Mouse (Mus musculus): ENCODE results near the gene Calm2. TPM values are rescaled to one million over a fixed set of nuclear protein-coding genes. Genes with fewer than 3 reads are reported as not detected.

Calm2 gene
- polyA plus RNA-seq, 1 experiment from 2014 or later: 3,386 TPM

DNA sequence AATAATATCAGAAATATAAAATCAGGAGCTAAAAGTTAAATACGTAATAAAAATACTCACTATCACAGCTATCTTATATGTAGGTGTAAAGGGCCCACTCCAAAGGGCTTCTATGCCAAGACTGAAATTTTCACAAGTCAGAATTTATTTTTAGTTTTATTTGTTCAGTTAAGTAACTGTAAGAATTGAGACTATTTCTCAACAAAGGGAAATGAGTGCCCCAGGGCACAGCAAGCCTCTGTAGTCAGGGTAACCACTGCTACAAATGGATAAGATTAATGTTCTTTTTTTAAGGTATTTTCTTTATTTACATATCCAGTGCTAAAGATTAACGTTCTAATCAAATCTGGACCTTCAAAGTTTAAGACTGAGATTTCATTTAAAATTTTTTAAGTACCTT lies 7.3 kb downstream of the Calm2 start:
- Histone ChIP-seq H3K4me1 (peaks cover 51% of the 10 kb centered on the region), H3K4me2 (no peak overlapping the region), H3K9me3 (replicated peaks) (no peaks in the 10 kb centered on the region), H3K9ac (replicated peaks) (no peak overlapping the region), H3K4me3 (replicated peaks) (no peak overlapping the region), H3K36me3 (peaks cover 14% of the 10 kb centered on the region), H3K27ac (replicated peaks) (no peak overlapping the region), H3K27me3 (replicated peaks) (no peaks in the 10 kb centered on the region)
- no peak for ATAC-seq (ENCODE audit: low FRiP score)
- WGBS: 85% methylated on average over 2 of the region's 2 CpGs

DNA sequence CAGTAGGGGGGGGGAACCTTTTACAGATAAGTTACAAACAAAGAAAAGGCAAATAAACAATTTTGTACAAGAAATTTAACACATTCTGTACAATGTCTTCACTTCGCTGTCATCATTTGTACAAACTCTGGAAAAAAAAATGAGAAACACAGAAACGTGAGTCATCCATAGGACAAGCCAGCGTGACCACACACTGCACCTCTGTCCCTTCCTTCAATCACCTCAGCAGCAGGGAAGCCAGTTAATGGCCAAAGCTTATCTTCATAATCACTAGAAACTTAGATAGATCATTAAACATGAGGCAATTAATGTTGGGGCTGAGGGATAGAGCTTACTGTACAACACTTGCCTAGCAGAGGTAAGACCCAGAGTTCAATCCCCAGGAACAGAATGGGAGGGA lies 12.8 kb downstream of the Calm2 start:
- no peaks in the 10 kb centered on the region for H3K27me3 ChIP-seq (replicated peaks)
- H3K27ac ChIP-seq (replicated peaks): no peak overlapping the region
- H3K4me2 ChIP-seq: no peak overlapping the region
- no peak overlapping the region for H3K9ac ChIP-seq (replicated peaks)
- H3K4me1 ChIP-seq: peaks cover 11% of the 10 kb centered on the region
- H3K9me3 ChIP-seq (replicated peaks): no peaks in the 10 kb centered on the region
- ATAC-seq (ENCODE audit: low FRiP score): no peak
- no peak overlapping the region for H3K4me3 ChIP-seq (replicated peaks)
- peaks cover 51% of the 10 kb centered on the region for H3K36me3 ChIP-seq
- WGBS: 82% methylated on average over 3 of the region's 3 CpGs

DNA sequence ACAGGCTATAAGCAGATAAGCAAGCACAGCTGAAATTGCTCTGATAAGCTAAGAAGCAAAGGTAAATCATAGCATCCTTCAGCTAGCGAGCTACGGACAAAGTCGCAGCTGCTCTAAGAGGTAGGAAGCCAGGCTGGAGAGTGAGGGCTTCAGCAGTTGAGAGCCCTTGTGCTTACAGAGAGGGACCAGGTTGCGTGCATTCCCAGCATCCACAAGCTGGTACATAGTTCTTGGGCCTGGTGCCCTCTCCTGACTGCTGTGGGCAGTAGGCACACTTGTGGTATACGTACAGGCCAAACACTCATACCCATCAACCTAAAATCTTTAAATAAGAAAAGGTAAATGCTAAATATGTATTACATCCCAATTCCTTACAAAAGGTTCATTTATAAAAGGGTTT lies 14.0 kb downstream of the Calm2 start:
- WGBS: 94% methylated on average over 5 of the region's 5 CpGs
- Histone ChIP-seq H3K9ac (replicated peaks) (no peak overlapping the region), H3K4me2 (no peak overlapping the region), H3K36me3 (peaks cover 54% of the 10 kb centered on the region), H3K4me1 (peaks cover 6% of the 10 kb centered on the region), H3K4me3 (replicated peaks) (no peak overlapping the region), H3K27me3 (replicated peaks) (no peaks in the 10 kb centered on the region), H3K27ac (replicated peaks) (no peak overlapping the region), H3K9me3 (replicated peaks) (no peaks in the 10 kb centered on the region)
- no peak for ATAC-seq (ENCODE audit: low FRiP score)

DNA sequence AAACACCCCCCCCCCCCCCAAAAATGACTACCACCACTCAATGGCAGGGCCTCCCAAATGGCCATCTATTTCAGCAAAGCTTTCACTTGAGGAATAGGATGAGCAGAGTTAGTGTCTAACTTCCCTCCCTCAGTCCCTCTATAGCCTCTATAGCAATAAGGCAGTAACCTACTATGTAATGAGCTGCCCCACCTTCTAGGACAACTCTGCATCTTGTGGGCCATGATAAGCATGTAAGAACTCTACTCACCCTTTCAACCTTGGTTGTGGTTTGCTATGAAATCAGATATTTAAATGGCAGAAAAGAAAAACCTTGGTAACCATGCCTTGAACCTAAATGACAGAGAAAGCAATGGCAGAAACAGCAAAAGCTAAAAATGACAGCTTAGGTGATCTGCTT lies 14.4 kb downstream of the Calm2 start:
- Histone ChIP-seq H3K4me1 (peaks cover 2% of the 10 kb centered on the region; the same call in 1 of the 2 replicates), H3K36me3 (peaks cover 58% of the 10 kb centered on the region), H3K27ac (replicated peaks) (no peak overlapping the region), H3K27me3 (replicated peaks) (no peaks in the 10 kb centered on the region), H3K9me3 (replicated peaks) (no peaks in the 10 kb centered on the region), H3K9ac (replicated peaks) (no peak overlapping the region), H3K4me3 (replicated peaks) (no peak overlapping the region), H3K4me2 (no peak overlapping the region)
- no peak for ATAC-seq (ENCODE audit: low FRiP score)

DNA sequence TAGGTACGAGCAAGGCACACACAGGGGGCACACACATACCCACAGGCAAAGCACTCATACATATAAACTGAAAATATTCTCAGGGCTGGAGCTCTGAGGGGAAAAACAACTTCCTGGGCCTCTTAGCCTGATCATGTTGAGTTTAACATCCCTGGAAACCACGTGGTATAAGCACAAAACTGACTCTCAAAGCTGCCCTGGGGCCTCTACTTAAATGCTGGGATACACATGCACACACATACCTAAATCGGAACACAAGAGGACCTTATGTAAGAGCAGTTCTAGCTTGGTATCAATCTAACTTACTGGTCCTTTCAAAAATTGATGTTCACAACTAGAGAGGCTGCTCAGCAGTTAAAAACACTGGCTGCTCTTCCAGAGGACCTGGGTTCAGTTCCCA lies 17.3 kb downstream of the Calm2 start:
- H3K4me3 ChIP-seq (replicated peaks): no peak overlapping the region
- no peak overlapping the region for H3K4me2 ChIP-seq
- H3K9me3 ChIP-seq (replicated peaks): no peaks in the 10 kb centered on the region
- peaks cover 46% of the 10 kb centered on the region for H3K36me3 ChIP-seq
- H3K4me1 ChIP-seq: no peaks in the 10 kb centered on the region
- H3K27me3 ChIP-seq (replicated peaks): no peaks in the 10 kb centered on the region
- H3K27ac ChIP-seq (replicated peaks): no peak overlapping the region
- H3K9ac ChIP-seq (replicated peaks): no peak overlapping the region
- WGBS: 92% methylated on average over 3 of the region's 3 CpGs
- ATAC-seq (ENCODE audit: low FRiP score): no peak

DNA sequence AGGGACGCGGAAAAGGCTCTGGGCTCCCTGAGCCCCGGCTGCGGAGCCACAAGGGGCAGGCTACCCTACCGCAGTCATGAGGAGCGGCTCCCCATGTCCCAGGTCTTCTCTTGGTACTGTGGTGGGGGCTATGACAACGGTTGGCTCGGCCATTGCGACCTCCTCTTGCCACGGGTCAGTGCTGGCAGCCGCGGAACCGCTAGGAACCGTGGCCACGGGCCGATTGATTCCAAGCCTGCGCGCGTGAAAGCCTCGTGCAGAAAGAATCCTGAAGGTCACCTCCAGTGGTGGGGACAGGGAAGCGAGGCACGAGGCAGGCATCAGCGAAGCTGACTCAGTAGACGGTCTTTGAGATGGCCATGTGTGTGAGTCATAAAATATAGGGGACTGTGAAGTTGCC lies 19.2 kb downstream of the Calm2 start, which contains the start of gene Stpg4:
Gene Stpg4, minus strand, starts transcription at position 231 of the 400 bp plus-strand sequence.
- Histone ChIP-seq H3K4me2 (no peak within 1 kb of the TSS), H3K36me3 (peaks cover 30% of the 10 kb centered on the region), H3K4me3 (replicated peaks) (no peak within 1 kb of the TSS), H3K27me3 (replicated peaks) (no peaks in the 10 kb centered on the region), H3K4me1 (no peaks in the 10 kb centered on the region), H3K27ac (replicated peaks) (no peak within 1 kb of the TSS), H3K9me3 (replicated peaks) (no peaks in the 10 kb centered on the region), H3K9ac (replicated peaks) (no peak within 1 kb of the TSS)
- 57% methylated on average over 24 of the region's 24 CpGs for WGBS
- no peak; the same call in 1 of the 2 replicates for ATAC-seq (ENCODE audit: low FRiP score)

DNA sequence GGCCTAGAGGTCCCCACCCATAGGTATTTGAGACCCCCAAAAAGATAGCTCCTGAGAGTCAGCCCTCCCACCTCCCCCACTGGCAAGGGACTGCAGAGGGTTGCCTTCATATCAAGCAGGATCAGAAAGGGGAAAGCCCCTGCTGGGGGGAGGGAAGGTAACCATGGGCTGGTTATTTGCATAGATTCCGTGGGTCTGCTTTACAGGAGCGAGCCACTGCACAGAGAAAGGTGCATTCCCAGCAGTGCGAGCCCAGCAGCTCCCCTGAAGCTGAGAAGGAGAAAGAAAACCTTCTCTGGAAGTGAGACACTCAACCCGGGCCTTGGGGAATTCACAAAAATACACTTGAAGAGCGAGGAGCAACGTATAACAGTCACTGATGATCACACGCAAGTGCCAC lies 28.7 kb downstream of the Calm2 start:
- H3K4me2 ChIP-seq: no peak overlapping the region
- H3K27ac ChIP-seq (replicated peaks): no peak overlapping the region
- no peaks in the 10 kb centered on the region for H3K36me3 ChIP-seq
- WGBS: 76% methylated on average over 7 of the region's 7 CpGs
- H3K9me3 ChIP-seq (replicated peaks): no peaks in the 10 kb centered on the region
- H3K9ac ChIP-seq (replicated peaks): no peak overlapping the region
- H3K27me3 ChIP-seq (replicated peaks): no peaks in the 10 kb centered on the region
- ATAC-seq (ENCODE audit: low FRiP score): no peak
- H3K4me1 ChIP-seq: no peaks in the 10 kb centered on the region
- H3K4me3 ChIP-seq (replicated peaks): no peak overlapping the region

DNA sequence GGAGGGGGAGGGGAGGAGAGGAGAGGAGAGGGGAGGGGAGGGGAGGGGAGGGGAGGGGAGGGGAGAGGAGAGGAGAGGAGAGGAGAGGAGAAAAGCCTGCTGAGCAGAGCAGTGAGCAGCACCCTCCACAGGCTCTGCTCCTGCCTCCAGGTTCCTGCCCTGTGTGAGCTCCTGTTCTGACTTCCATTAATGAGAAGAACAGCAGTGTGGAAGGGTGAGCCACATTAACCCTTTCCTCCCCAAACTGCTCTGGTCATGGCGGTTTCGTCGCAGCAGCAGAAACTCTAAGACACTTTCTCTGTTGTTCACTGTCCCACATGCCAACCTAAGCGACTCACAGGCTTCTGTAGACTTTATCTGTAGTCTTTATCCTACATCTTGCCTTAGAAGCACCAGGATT lies 40.1 kb downstream of the Calm2 start:
- no peak for ATAC-seq (ENCODE audit: low FRiP score)
- 87% methylated on average over 4 of the region's 4 CpGs for WGBS
- no peak overlapping the region for H3K27ac ChIP-seq (replicated peaks)
- no peaks in the 10 kb centered on the region for H3K9me3 ChIP-seq (replicated peaks)
- H3K27me3 ChIP-seq (replicated peaks): no peaks in the 10 kb centered on the region
- no peak overlapping the region for H3K4me2 ChIP-seq
- H3K4me3 ChIP-seq (replicated peaks): no peak overlapping the region
- H3K9ac ChIP-seq (replicated peaks): no peak overlapping the region
- H3K36me3 ChIP-seq: no peaks in the 10 kb centered on the region
- no peaks in the 10 kb centered on the region for H3K4me1 ChIP-seq

DNA sequence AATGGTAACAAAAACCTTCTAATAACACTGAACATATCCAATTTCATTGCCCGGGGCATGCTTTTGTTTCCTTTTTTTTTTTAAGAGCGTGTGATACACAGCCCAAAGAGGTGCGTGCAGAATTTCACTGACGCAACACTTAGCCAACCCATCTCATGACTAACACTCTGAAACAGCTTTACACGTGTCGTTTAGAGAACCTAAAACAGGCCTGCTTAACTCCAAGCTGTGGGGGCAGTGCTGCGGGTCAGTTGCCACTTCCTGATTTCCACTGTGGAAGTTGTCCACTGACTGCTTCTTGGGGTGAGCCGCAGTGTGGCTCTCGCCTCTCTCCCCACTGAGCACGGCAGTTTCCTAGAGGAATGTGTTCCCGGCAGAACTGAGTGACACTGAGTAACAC lies 41.2 kb downstream of the Calm2 start:
- no peaks in the 10 kb centered on the region for H3K9me3 ChIP-seq (replicated peaks)
- 76% methylated on average over 11 of the region's 11 CpGs for WGBS
- H3K4me3 ChIP-seq (replicated peaks): no peak overlapping the region
- H3K27me3 ChIP-seq (replicated peaks): no peaks in the 10 kb centered on the region
- H3K9ac ChIP-seq (replicated peaks): no peak overlapping the region
- no peaks in the 10 kb centered on the region for H3K36me3 ChIP-seq
- H3K4me1 ChIP-seq: no peaks in the 10 kb centered on the region
- no peak overlapping the region for H3K4me2 ChIP-seq
- ATAC-seq (ENCODE audit: low FRiP score): no peak
- H3K27ac ChIP-seq (replicated peaks): no peak overlapping the region

DNA sequence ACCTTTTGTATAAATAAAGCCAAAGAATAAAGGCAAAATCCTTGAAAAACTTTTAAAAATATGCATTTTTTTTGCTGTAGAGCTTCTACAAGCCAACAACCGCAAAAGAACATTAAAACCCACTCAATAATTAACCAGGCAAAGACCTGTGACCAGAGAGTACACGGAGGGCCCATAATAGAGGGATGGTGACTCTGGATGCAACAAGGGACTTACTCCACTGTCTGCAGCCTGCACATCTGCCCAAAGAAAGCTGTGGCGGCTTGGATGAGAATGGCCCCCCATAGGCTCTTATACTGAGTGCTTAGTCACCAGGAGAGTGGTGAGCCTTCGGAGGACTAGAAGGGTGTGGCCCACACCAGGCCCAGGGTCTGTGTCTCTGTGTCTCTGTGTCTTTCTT lies 43.3 kb downstream of the Calm2 start:
- Histone ChIP-seq H3K4me1 (no peaks in the 10 kb centered on the region), H3K9me3 (replicated peaks) (no peaks in the 10 kb centered on the region), H3K27me3 (replicated peaks) (no peaks in the 10 kb centered on the region), H3K9ac (replicated peaks) (no peak overlapping the region), H3K4me2 (no peak overlapping the region), H3K36me3 (no peaks in the 10 kb centered on the region), H3K4me3 (replicated peaks) (no peak overlapping the region), H3K27ac (replicated peaks) (no peak overlapping the region)
- 64% methylated on average over 4 of the region's 4 CpGs for WGBS
- no peak for ATAC-seq (ENCODE audit: low FRiP score)

DNA sequence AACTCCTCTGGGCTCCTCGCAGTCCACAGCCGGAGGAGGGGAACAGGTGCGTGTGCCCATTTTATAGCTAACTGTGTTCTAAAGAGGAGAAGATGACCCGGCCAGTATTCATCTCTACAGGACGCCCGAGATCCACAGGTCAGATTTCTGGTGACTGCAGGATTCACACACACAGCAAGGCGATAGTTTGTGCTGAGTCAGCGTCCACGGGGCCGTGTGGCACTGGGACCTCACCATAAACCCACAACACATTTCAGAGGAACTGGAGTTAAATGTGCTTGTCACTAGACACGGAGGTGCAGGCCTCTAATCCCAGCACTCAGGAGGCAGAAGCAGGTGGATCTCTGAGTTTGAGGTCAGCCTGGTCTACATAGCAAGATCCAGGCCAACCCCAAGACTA lies 44.3 kb downstream of the Calm2 start:
- Histone ChIP-seq H3K4me1 (no peaks in the 10 kb centered on the region), H3K9ac (replicated peaks) (no peak overlapping the region), H3K27me3 (replicated peaks) (no peaks in the 10 kb centered on the region), H3K4me2 (no peak overlapping the region), H3K27ac (replicated peaks) (no peak overlapping the region), H3K36me3 (no peaks in the 10 kb centered on the region), H3K4me3 (replicated peaks) (no peak overlapping the region), H3K9me3 (replicated peaks) (no peaks in the 10 kb centered on the region)
- ATAC-seq (ENCODE audit: low FRiP score): no peak
- WGBS: 88% methylated on average over 11 of the region's 11 CpGs

DNA sequence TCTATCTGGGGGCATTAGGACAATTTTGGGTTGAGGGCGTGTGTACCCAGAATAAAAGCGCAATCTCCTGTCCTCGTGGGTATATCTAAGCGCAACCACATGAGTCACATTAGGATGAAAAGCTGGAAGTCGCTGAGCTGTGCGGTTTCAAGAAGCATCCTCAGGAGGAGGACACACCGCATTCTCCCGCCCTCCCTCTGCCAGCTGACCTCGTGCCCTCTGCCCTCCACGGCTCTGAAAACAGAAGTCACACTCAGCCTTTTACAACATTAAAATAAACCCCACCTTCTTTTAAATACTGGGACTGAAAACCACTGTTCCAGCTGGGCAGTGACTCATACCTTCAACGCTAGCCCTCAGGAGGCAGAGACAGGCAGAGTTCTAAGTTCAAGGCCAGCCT lies 49.6 kb downstream of the Calm2 start:
- no peak overlapping the region for H3K4me2 ChIP-seq
- H3K4me1 ChIP-seq: no peaks in the 10 kb centered on the region
- no peak overlapping the region for H3K27ac ChIP-seq (replicated peaks)
- no peaks in the 10 kb centered on the region for H3K27me3 ChIP-seq (replicated peaks)
- H3K4me3 ChIP-seq (replicated peaks): no peak overlapping the region
- no peak for ATAC-seq (ENCODE audit: low FRiP score)
- H3K9ac ChIP-seq (replicated peaks): no peak overlapping the region
- WGBS: 75% methylated on average over 11 of the region's 11 CpGs
- H3K9me3 ChIP-seq (replicated peaks): no peaks in the 10 kb centered on the region
- no peaks in the 10 kb centered on the region for H3K36me3 ChIP-seq

DNA sequence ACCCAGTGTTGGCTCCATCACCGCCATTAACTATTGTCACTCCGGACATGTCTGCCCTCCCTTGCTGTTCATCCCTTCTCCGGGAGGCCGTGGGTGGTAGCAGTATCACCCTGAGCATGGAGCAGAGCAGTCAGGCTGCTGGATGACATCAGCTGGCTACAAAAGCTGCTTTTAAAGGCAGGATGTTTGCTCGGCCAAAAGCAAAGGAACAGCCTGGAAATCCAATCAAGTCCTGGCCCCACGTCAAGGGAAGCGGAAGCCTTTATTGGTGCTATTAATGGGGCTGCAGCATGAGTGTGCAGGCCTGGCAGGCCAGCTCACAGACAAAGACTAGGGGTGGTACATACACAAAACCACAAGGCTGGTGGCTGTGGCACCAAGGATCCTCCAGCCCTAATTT lies 55.5 kb downstream of the Calm2 start:
- no peaks in the 10 kb centered on the region for H3K27me3 ChIP-seq (replicated peaks)
- peaks cover 7% of the 10 kb centered on the region; the same call in 1 of the 2 replicates for H3K4me1 ChIP-seq
- H3K36me3 ChIP-seq: no peaks in the 10 kb centered on the region
- no peak for ATAC-seq (ENCODE audit: low FRiP score)
- peak overlapping the region; percentile 45; the same call in 1 of the 2 replicates for H3K27ac ChIP-seq (replicated peaks)
- WGBS: 44% methylated on average over 7 of the region's 7 CpGs
- H3K9ac ChIP-seq (replicated peaks): no peak overlapping the region
- no peaks in the 10 kb centered on the region for H3K9me3 ChIP-seq (replicated peaks)
- H3K4me2 ChIP-seq: no peak overlapping the region
- no peak overlapping the region for H3K4me3 ChIP-seq (replicated peaks)
